Mouse (Mus musculus): Measurements from ENCODE around the gene Ptx3. TPM values are rescaled to one million over a fixed set of nuclear protein-coding genes. Genes with fewer than 3 reads are reported as not detected.
"Not testable (repeated sequence)": the region's sequence is repeated elsewhere in the genome, so short reads cannot be mapped to it uniquely, and the experiment has no call there.

Ptx3 gene
- polyA plus RNA-seq, 1 experiment from 2014 or later = 4.3 TPM

DNA sequence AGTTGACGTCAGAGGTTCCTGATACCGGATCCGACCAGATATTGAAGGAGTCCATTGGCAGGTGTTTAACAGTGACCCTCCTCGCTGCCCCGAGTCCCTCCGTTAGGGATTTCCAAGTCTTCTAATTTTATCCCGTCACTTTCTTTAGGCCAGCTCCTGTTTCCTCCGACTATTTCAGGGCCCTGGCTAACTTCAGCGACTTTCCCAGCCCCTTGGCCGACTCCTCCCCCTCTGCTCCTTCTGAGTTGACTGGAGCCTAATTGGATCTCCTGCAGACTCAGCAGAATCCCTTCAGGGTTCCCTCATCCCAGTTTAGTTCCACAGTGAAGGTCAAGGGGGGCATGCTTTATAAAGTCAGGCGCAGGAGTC is 1.5 kb downstream of the Ptx3 start:
- 0 out of 2 replicates have a peak, but pooled peaks cover 3% of the 10 kb centered on the region for H3K4me1 ChIP-seq (ENCODE audit: control insufficient read depth, insufficient read depth, low read length)
- peak overlapping the region; percentile 43 for H3K4me3 ChIP-seq (ENCODE audit: low read depth, low read length)
- WGBS = 3% methylated on average over 11 of the region's 11 CpGs
- H3K27me3 ChIP-seq (ENCODE audit: control insufficient read depth, insufficient read depth, low read length) = no peaks in the 10 kb centered on the region
- no peaks in the 10 kb centered on the region for H3K9me3 ChIP-seq (ENCODE audit: control insufficient read depth, low read depth, low read length)
- no peaks in the 10 kb centered on the region for H3K36me3 ChIP-seq (ENCODE audit: control insufficient read depth, insufficient read depth, low read length)
- ATAC-seq (ENCODE audit: insufficient number of reproducible peaks, insufficient read depth, low FRiP score, low read depth) = peak; percentile 43; the same call in 1 of the 2 replicates
- H3K27ac ChIP-seq (ENCODE audit: low read length) = no peak overlapping the region
- peak overlapping the region; percentile 96 for H3K4me2 ChIP-seq (replicated peaks; ENCODE audit: low read depth, low read length)
- H3K9ac ChIP-seq (replicated peaks; ENCODE audit: low read depth, low read length) = peak overlapping the region; percentile 46; the same call in 1 of the 2 replicates

DNA sequence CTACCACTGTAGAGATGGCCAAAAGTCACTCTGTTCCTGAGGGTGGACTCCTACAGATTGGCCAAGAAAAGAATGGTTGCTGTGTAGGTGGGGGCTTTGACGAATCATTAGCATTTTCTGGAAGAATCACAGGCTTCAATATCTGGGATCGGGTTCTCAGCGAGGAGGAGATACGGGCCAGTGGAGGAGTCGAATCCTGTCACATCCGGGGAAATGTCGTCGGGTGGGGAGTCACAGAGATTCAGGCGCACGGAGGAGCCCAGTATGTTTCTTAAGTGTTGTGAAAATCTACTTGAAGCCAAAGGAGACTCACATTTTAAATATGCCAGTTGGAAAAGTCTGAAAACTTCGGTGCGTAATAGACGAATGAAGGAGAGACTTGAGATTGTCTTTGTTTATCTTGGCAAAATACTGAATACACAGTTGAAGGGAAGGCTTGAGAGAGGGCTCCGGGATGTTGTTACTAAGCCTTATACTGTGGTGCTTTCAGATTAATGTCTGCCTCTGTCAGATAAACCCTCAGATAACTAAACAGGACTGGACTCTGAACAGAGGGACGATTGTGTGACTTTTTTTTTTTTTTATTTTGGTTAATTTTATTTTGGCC is 5.3 kb downstream of the Ptx3 start:
- H3K36me3 ChIP-seq (ENCODE audit: control insufficient read depth, insufficient read depth, low read length) = no peaks in the 10 kb centered on the region
- no peak for ATAC-seq (ENCODE audit: insufficient number of reproducible peaks, insufficient read depth, low FRiP score, low read depth)
- H3K27me3 ChIP-seq (ENCODE audit: control insufficient read depth, insufficient read depth, low read length) = no peaks in the 10 kb centered on the region
- H3K4me3 ChIP-seq (ENCODE audit: low read depth, low read length) = no peak overlapping the region
- no peaks in the 10 kb centered on the region for H3K9me3 ChIP-seq (ENCODE audit: control insufficient read depth, low read depth, low read length)
- H3K27ac ChIP-seq (ENCODE audit: low read length) = no peak overlapping the region
- 55% methylated on average over 15 of the region's 15 CpGs for WGBS
- no peak overlapping the region for H3K4me2 ChIP-seq (replicated peaks; ENCODE audit: low read depth, low read length)
- no peak overlapping the region for H3K9ac ChIP-seq (replicated peaks; ENCODE audit: low read depth, low read length)
- 0 out of 2 replicates have a peak, but pooled peaks cover 3% of the 10 kb centered on the region for H3K4me1 ChIP-seq (ENCODE audit: control insufficient read depth, insufficient read depth, low read length)

DNA sequence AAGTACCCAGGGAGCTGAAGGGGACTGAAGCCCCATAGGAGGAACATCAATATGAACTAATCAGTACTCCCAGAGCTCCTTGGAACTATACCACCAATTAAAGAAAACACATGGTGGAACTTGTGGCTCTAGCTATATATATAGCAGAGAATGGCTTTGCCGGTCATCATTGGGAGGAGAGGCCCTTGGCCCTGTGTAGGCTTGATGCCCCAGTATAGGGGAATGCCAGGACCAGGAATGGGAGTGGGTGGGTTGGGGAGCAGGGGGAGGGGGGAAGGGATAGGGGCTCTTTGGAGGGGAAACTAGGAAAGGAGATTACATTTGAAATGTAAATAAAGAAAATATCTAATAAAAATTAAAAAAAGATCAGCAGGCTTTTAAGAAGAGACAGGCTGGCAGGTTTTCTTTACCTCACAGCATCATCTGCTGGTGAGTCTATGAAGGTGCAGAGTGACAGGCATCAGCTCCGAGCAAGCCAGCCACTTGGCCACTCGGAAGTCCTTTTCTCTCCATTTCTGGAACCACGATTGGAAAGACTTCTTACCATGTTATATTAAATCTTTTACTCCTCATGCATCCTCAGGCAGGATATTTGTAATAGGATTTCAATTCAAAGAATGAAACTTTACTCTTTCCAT is 16.6 kb downstream of the Ptx3 start:
- H3K9ac ChIP-seq (replicated peaks; ENCODE audit: low read depth, low read length); H3K4me3 ChIP-seq (ENCODE audit: low read depth, low read length); H3K36me3 ChIP-seq (ENCODE audit: control insufficient read depth, insufficient read depth, low read length); H3K27ac ChIP-seq (ENCODE audit: low read length); H3K4me1 ChIP-seq (ENCODE audit: control insufficient read depth, insufficient read depth, low read length); H3K9me3 ChIP-seq (ENCODE audit: control insufficient read depth, low read depth, low read length); ATAC-seq (ENCODE audit: insufficient number of reproducible peaks, insufficient read depth, low FRiP score, low read depth); H3K4me2 ChIP-seq (replicated peaks; ENCODE audit: low read depth, low read length); H3K27me3 ChIP-seq (ENCODE audit: control insufficient read depth, insufficient read depth, low read length): not testable (repeated sequence)
- 41% methylated on average over 4 of the region's 4 CpGs for WGBS

DNA sequence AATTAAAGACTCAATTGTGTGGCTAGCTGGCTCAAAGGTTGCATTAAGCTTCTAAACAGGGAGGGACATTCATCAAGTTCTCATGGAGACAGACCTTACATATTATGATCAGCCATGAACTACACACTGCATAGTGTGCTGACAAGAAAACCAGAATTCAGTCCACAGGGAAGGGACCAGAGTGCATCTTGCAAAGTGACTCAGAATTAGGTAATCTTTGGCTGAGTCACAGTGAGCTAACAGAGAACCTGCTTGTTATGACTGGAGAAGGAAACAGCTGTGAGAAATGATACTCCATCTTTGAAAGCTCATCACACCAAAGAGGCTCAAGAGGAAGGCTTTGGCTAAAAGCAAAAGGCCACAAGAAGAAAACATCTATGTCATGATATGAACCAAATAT is 20.8 kb downstream of the Ptx3 start:
- no peak for ATAC-seq (ENCODE audit: insufficient number of reproducible peaks, insufficient read depth, low FRiP score, low read depth)

DNA sequence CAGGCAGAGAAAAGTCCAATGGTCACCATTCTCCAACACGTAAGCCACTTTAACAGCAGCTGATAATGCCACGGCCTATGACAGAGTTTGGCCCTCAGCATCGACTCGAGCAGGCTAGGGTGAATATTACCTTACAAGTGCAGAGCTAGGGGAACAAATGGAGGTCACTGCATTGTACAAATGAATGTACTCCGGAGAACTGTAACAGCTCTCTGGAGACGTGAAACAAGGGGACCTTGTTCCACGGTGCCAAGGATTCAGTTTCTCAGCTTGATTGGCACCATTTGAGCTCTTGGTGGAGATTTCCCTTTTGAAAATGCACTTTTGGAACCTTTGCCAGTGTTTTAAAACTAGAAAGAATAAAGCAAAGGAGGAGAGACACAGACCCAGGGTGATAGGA is 32.1 kb downstream of the Ptx3 start:
- no peak overlapping the region for H3K27ac ChIP-seq (ENCODE audit: low read length)
- no peak overlapping the region for H3K4me3 ChIP-seq (ENCODE audit: low read depth, low read length)
- H3K4me2 ChIP-seq (replicated peaks; ENCODE audit: low read depth, low read length) = no peak overlapping the region
- H3K9ac ChIP-seq (replicated peaks; ENCODE audit: low read depth, low read length) = no peak overlapping the region
- WGBS = 84% methylated on average over 7 of the region's 7 CpGs
- H3K27me3 ChIP-seq (ENCODE audit: control insufficient read depth, insufficient read depth, low read length) = no peaks in the 10 kb centered on the region
- no peak for ATAC-seq (ENCODE audit: insufficient number of reproducible peaks, insufficient read depth, low FRiP score, low read depth)
- no peaks in the 10 kb centered on the region for H3K9me3 ChIP-seq (ENCODE audit: control insufficient read depth, low read depth, low read length)
- H3K4me1 ChIP-seq (ENCODE audit: control insufficient read depth, insufficient read depth, low read length) = no peaks in the 10 kb centered on the region
- H3K36me3 ChIP-seq (ENCODE audit: control insufficient read depth, insufficient read depth, low read length) = no peaks in the 10 kb centered on the region

More for the DNA sequence above, 20.8 kb downstream of the Ptx3 start:
- no peaks in the 10 kb centered on the region for H3K4me1 ChIP-seq (ENCODE audit: control insufficient read depth, insufficient read depth, low read length)
- no peak overlapping the region for H3K4me3 ChIP-seq (ENCODE audit: low read depth, low read length)
- H3K27ac ChIP-seq (ENCODE audit: low read length) = no peak overlapping the region
- no peaks in the 10 kb centered on the region for H3K27me3 ChIP-seq (ENCODE audit: control insufficient read depth, insufficient read depth, low read length)
- no peaks in the 10 kb centered on the region for H3K9me3 ChIP-seq (ENCODE audit: control insufficient read depth, low read depth, low read length)
- H3K36me3 ChIP-seq (ENCODE audit: control insufficient read depth, insufficient read depth, low read length) = no peaks in the 10 kb centered on the region
- no peak overlapping the region for H3K4me2 ChIP-seq (replicated peaks; ENCODE audit: low read depth, low read length)
- H3K9ac ChIP-seq (replicated peaks; ENCODE audit: low read depth, low read length) = no peak overlapping the region

DNA sequence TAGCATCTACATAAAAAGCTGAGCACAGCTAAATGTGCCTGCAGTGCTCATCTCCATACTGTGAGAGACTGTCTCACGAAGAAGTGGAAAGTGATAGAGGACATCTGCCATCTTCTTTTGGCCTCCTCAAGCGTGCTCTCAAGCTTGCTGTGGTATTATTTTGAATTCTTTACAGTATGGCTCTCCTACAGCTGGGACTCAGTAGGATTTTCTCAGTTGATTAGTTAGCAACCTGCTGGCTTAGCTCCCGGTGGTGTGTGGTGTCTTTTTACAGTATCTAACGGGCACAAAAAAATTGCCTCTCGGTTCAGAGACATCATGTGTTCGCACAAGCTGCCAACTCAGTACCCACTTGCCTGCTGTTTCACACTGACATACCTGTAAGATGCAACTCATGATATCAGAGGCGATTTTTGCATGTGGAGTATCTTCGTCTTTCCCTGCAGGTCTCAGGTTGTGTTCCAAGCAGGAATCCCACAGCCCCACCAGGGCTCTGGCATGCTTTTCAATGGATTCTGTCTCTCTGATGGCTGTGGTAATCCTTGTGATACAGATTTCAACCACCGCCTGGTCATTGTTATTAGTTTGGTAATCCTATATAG is 34.9 kb downstream of the Ptx3 start:
- H3K36me3 ChIP-seq (ENCODE audit: control insufficient read depth, insufficient read depth, low read length) = no peaks in the 10 kb centered on the region
- H3K9me3 ChIP-seq (ENCODE audit: control insufficient read depth, low read depth, low read length) = no peaks in the 10 kb centered on the region
- WGBS = 80% methylated on average over 9 of the region's 9 CpGs
- no peak overlapping the region for H3K9ac ChIP-seq (replicated peaks; ENCODE audit: low read depth, low read length)
- no peak overlapping the region for H3K4me2 ChIP-seq (replicated peaks; ENCODE audit: low read depth, low read length)
- ATAC-seq (ENCODE audit: insufficient number of reproducible peaks, insufficient read depth, low FRiP score, low read depth) = no peak
- H3K27me3 ChIP-seq (ENCODE audit: control insufficient read depth, insufficient read depth, low read length) = no peaks in the 10 kb centered on the region
- no peak overlapping the region for H3K4me3 ChIP-seq (ENCODE audit: low read depth, low read length)
- no peaks in the 10 kb centered on the region for H3K4me1 ChIP-seq (ENCODE audit: control insufficient read depth, insufficient read depth, low read length)
- H3K27ac ChIP-seq (ENCODE audit: low read length) = no peak overlapping the region

DNA sequence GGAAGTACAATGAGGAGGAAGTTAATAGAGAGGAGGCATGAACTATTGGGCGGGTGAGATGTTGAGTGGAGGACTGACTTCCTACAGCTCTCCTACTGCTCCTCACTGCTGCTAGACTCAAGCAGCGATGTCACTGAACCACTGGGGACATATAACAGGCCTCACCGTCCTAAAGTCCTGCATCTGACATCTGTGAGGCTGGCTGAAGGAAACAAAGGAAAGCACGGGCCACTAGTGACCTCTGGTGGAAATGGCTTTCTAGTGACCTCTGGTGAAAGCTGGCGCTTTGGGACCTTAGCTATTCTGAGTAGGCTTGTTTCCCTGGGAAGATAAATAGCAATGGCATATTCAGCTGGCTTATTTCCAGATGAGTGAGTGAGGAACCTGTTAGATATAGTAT is 42.6 kb downstream of the Ptx3 start:
- Histone ChIP-seq H3K36me3 (ENCODE audit: control insufficient read depth, insufficient read depth, low read length) (no peaks in the 10 kb centered on the region), H3K4me1 (ENCODE audit: control insufficient read depth, insufficient read depth, low read length) (no peaks in the 10 kb centered on the region), H3K27ac (ENCODE audit: low read length) (no peak overlapping the region), H3K4me3 (ENCODE audit: low read depth, low read length) (no peak overlapping the region), H3K9me3 (ENCODE audit: control insufficient read depth, low read depth, low read length) (no peaks in the 10 kb centered on the region), H3K27me3 (ENCODE audit: control insufficient read depth, insufficient read depth, low read length) (no peaks in the 10 kb centered on the region), H3K4me2 (replicated peaks; ENCODE audit: low read depth, low read length) (no peak overlapping the region), H3K9ac (replicated peaks; ENCODE audit: low read depth, low read length) (no peak overlapping the region)
- WGBS = 31% methylated on average over 5 of the region's 5 CpGs
- no peak for ATAC-seq (ENCODE audit: insufficient number of reproducible peaks, insufficient read depth, low FRiP score, low read depth)

DNA sequence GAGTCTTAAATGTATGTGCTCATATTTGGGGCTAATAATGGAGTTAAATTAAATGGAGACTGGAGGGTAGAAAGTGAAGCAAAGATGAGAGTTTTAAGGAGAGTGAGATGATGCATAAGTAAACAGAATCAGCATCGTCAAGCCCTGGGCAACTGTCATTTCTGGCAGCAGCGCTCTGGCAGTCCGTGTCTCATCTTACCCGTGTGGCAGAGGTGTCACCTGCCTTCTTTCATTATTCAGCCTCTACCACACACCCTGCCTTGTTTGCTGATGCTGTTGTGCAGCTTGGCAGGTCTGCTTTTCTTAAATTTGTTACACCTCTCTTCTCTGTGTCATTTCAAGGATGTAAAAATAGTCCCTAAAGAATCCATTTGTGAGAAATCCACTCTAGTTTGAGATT is 43.6 kb downstream of the Ptx3 start:
- no peaks in the 10 kb centered on the region for H3K27me3 ChIP-seq (ENCODE audit: control insufficient read depth, insufficient read depth, low read length)
- ATAC-seq (ENCODE audit: insufficient number of reproducible peaks, insufficient read depth, low FRiP score, low read depth) = no peak
- H3K27ac ChIP-seq (ENCODE audit: low read length) = no peak overlapping the region
- H3K4me2 ChIP-seq (replicated peaks; ENCODE audit: low read depth, low read length) = no peak overlapping the region
- 78% methylated on average over 4 of the region's 4 CpGs for WGBS
- no peak overlapping the region for H3K4me3 ChIP-seq (ENCODE audit: low read depth, low read length)
- H3K4me1 ChIP-seq (ENCODE audit: control insufficient read depth, insufficient read depth, low read length) = no peaks in the 10 kb centered on the region
- H3K9me3 ChIP-seq (ENCODE audit: control insufficient read depth, low read depth, low read length) = no peaks in the 10 kb centered on the region
- no peak overlapping the region for H3K9ac ChIP-seq (replicated peaks; ENCODE audit: low read depth, low read length)
- no peaks in the 10 kb centered on the region for H3K36me3 ChIP-seq (ENCODE audit: control insufficient read depth, insufficient read depth, low read length)
